Mouse (Mus musculus) small intestine, adult 2 months (tissue): Measurements from ENCODE around the gene Slc35a1. TPM values are rescaled to one million over a fixed set of nuclear protein-coding genes. Genes with fewer than 3 reads are reported as not detected.

Experiments
- H3K27ac ChIP-seq: fragments of 200-500 bp; 2 replicates; pipeline ENCODE4 v1.5.1; 2012; ENCODE audit warnings: low read depth, low read length, control low read depth, inconsistent platforms; ENCODE audit not compliant: insufficient read depth
- H3K27me3 ChIP-seq: fragments of 200-500 bp; 2 replicates; pipeline ENCODE4 v1.6.1; 2012; ENCODE audit warnings: mild to moderate bottlenecking, moderate library complexity, low read length, inconsistent platforms; ENCODE audit not compliant: control insufficient read depth, insufficient read depth
- H3K36me3 ChIP-seq: fragments of 200-500 bp; 2 replicates; pipeline ENCODE4 v1.6.1; 2012; ENCODE audit warnings: mild to moderate bottlenecking, low read length, control low read depth, inconsistent platforms; ENCODE audit not compliant: control insufficient read depth, insufficient read depth
- H3K4me1 ChIP-seq: fragments of 200-500 bp; 2 replicates; pipeline ENCODE4 v1.6.1; 2012; ENCODE audit warnings: low read length, inconsistent platforms, mixed read lengths; ENCODE audit not compliant: control insufficient read depth, insufficient read depth, insufficient read length
- H3K4me3 ChIP-seq: fragments of 200-500 bp; 2 replicates; pipeline ENCODE4 v1.5.1; 2012; ENCODE audit warnings: low read depth, mild to moderate bottlenecking, control low read depth, inconsistent platforms, low read length, moderate library complexity
- CTCF ChIP-seq: fragments of 200-500 bp; IDR thresholded peaks from 2 replicates; pipeline ENCODE4 v1.5.1; 2012; ENCODE audit warnings: low read depth, mild to moderate bottlenecking, control low read depth, inconsistent platforms, low read length, moderate library complexity, mixed read lengths; ENCODE audit not compliant: insufficient replicate concordance, insufficient read length; ENCODE audit errors: extremely low read depth
- POLR2A ChIP-seq: fragments of 200-500 bp; IDR thresholded peaks from 2 replicates; pipeline ENCODE4 v1.6.1; 2012; ENCODE audit warnings: low read depth, mild to moderate bottlenecking, control low read depth, inconsistent platforms, low read length, moderate library complexity
- WGBS: fragments of 180-500 bp; shearing (Covaris S2); methylation state at CpG from one replicate; pipeline ENCODE4 v1.1.7; 2018; 5-methylcytosine and 5-hydroxymethylcytosine counted together
- polyA plus RNA-seq: library from polyadenylated mRNA; depleted of rRNA; stranded (reverse); fragments of >200 nt; gene quantifications from 2 replicates; pipeline ENCODE4 v1.2.3, GENCODE M21; 2012

Slc35a1 gene
- polyA plus RNA-seq, 1 experiment, result 5.4 TPM

- 90% methylated on average over 7 of the region's 7 CpGs for WGBS
- TF ChIP-seq CTCF, result no peak
- TF ChIP-seq POLR2A, result no peak
- Histone ChIP-seq H3K36me3 (peaks cover 55% of the 10 kb centered on the region), H3K4me3 (no peak overlapping the region), H3K4me1 (no peaks in the 10 kb centered on the region), H3K27me3 (no peaks in the 10 kb centered on the region), H3K27ac (no peak overlapping the region)
These were observed 34.1 kb downstream of the Slc35a1 start for GRCm38 (mm10) chr4:34653179-34653578.

- peaks cover 56% of the 10 kb centered on the region for H3K36me3 ChIP-seq
- no peaks in the 10 kb centered on the region for H3K4me1 ChIP-seq
- no peak overlapping the region for H3K4me3 ChIP-seq
- TF ChIP-seq CTCF, result no peak
- no peak for TF ChIP-seq POLR2A
- no peak overlapping the region for H3K27ac ChIP-seq
- no peaks in the 10 kb centered on the region for H3K27me3 ChIP-seq
These were observed 42.5 kb downstream of the Slc35a1 start for GRCm38 (mm10) chr4:34644779-34645178.

- H3K27ac ChIP-seq, result no peak overlapping the region
- WGBS, result over 99% methylated on average over 3 of the region's 3 CpGs
- H3K4me1 ChIP-seq, result no peaks in the 10 kb centered on the region
- TF ChIP-seq POLR2A (no peak), CTCF (no peak)
- H3K27me3 ChIP-seq, result no peaks in the 10 kb centered on the region
- H3K4me3 ChIP-seq, result no peak overlapping the region
- H3K36me3 ChIP-seq, result peaks cover 37% of the 10 kb centered on the region
These were observed 46.5 kb downstream of the Slc35a1 start for GRCm38 (mm10) chr4:34640731-34641130.

- no peaks in the 10 kb centered on the region for H3K27me3 ChIP-seq
- no peak overlapping the region for H3K27ac ChIP-seq
- no peak overlapping the region for H3K4me3 ChIP-seq
- 92% methylated on average over 5 of the region's 5 CpGs for WGBS
- no peaks in the 10 kb centered on the region for H3K4me1 ChIP-seq
- peaks cover 33% of the 10 kb centered on the region for H3K36me3 ChIP-seq
- no peak for TF ChIP-seq CTCF
- no peak for TF ChIP-seq POLR2A
These were observed 47.4 kb downstream of the Slc35a1 start for GRCm38 (mm10) chr4:34639745-34640364.

- WGBS, result 86% methylated on average over 4 of the region's 4 CpGs
These were observed 49.4 kb downstream of the Slc35a1 start for GRCm38 (mm10) chr4:34637851-34638250.

GRCm38 (mm10) chr4:34637386-34637785, 49.9 kb downstream of the Slc35a1 start:
- H3K4me1 ChIP-seq, result no peaks in the 10 kb centered on the region
- TF ChIP-seq CTCF (no peak), POLR2A (no peak)
- 91% methylated on average over 7 of the region's 7 CpGs for WGBS
- H3K27me3 ChIP-seq, result no peaks in the 10 kb centered on the region
- H3K36me3 ChIP-seq, result peaks cover 39% of the 10 kb centered on the region
- H3K27ac ChIP-seq, result no peak overlapping the region
- no peak overlapping the region for H3K4me3 ChIP-seq

More at GRCm38 (mm10) chr4:34637851-34638250, 49.4 kb downstream of the Slc35a1 start:
- H3K36me3 ChIP-seq, result peaks cover 40% of the 10 kb centered on the region
- no peaks in the 10 kb centered on the region for H3K27me3 ChIP-seq
- no peak overlapping the region for H3K27ac ChIP-seq
- H3K4me3 ChIP-seq, result no peak overlapping the region
- TF ChIP-seq CTCF (no peak), POLR2A (no peak)
- no peaks in the 10 kb centered on the region for H3K4me1 ChIP-seq

GRCm38 (mm10) chr4:34636036-34636435, 51.2 kb downstream of the Slc35a1 start:
- Histone ChIP-seq H3K27ac (no peak overlapping the region), H3K4me1 (no peaks in the 10 kb centered on the region), H3K4me3 (no peak overlapping the region), H3K27me3 (no peaks in the 10 kb centered on the region), H3K36me3 (peaks cover 36% of the 10 kb centered on the region)
- TF ChIP-seq CTCF (no peak), POLR2A (no peak)
- 85% methylated on average over 5 of the region's 5 CpGs for WGBS
